In the genomic region with DNA sequence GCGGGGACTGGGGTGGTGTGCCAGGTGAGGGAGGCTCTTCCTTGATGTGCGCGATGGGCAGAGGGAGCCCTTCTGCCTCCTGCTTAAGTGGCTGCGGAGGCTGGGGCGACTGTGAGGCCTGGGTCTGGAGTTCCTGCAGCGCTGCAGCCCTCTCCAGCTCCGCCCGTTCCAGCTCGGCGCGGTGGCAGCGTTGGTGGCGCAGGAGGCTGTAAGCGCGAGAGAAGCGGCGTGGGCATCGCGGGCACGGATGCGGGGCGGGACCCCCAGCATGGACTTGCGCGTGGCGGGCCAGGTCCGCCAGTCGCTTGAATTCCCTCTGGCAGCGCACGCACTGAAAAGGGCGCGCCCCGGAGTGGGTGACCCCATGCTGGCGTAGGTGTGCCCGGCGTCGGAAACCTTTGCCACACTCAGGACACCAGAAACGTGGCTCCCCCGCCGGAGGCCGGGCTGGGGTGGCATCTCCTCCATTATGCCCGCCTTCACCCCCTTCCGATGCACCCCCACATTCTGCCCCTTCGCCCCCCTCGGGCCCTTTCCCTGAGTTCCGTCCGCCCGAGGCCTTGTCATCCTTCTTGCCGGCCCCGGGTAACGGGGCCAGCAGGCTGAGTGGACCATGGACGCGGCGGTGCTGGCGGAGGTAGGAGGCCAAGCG, we compare ENCODE assay signal across 11 mouse cellular contexts. TPM values are rescaled to one million over a fixed set of nuclear protein-coding genes. Genes with fewer than 3 reads are reported as not detected.
DNase-seq lines count a peak whose midpoint lies in the region; ATAC-seq and TF ChIP-seq lines count a peak whose summit lies in the region.
"Had no signal": no experiment of that assay in that cellular context is flagged by ENCODE, and none has a peak within 500 bp of the region (broad histone marks: within the 10 kb centered on the region; RNA-seq: fewer than 3 reads in every experiment).

No protein-coding gene starts in this region.

- TF ChIP-seq CTCF in gastrocnemius, adult 2 months (IDR thresholded peaks at IDR 0.05): no peak

- H3K9ac ChIP-seq in limb, embryonic 11.5 days (ENCODE audit: low read length): peak overlapping the region; percentile 35; the same call in 1 of the 2 replicates

- no peak for ATAC-seq in limb, embryonic 11.5 days (ENCODE audit: insufficient number of reproducible peaks, low FRiP score, low TSS enrichment, low read depth)
- no peak for ATAC-seq in erythroblast, adult 5-6 weeks (replicated peaks; ENCODE audit: low FRiP score, poor library complexity, severe bottlenecking)

- peaks cover 10% of the 10 kb centered on the region for H3K4me1 ChIP-seq in limb, embryonic 11.5 days (ENCODE audit: control insufficient read depth, insufficient read depth, low read length)

- peaks cover 2% of the 10 kb centered on the region for H3K36me3 ChIP-seq in limb, embryonic 11.5 days (ENCODE audit: control insufficient read depth, insufficient read depth, low read length)

- DNase-seq in cerebellum, adult 11-12 months: peak; percentile 62
- DNase-seq in cerebellum, adult 9-10 months: no peak
- peak; percentile 13 for DNase-seq in thymus, postnatal 14 days
- no peak for DNase-seq in thymus, postnatal 25 days
- DNase-seq in limb, embryonic 11.5 days (ENCODE audit: low spot score): no peak
- DNase-seq in spleen, postnatal 14 days (ENCODE audit: low spot score in 2 of 2): no peak
- DNase-seq in gastrocnemius, adult 2 months: no peak
- DNase-seq: kidney, postnatal 10 days had no signal

- no peak overlapping the region for H3K27ac ChIP-seq in limb, embryonic 11.5 days (replicated peaks; ENCODE audit: low read depth, low read length)
- H3K27ac ChIP-seq in gastrocnemius, adult 2 months: no peak overlapping the region

- no peak overlapping the region for H3K4me2 ChIP-seq in limb, embryonic 11.5 days (ENCODE audit: low read depth, severe bottlenecking)

- H3K27me3 ChIP-seq in limb, embryonic 11.5 days (ENCODE audit: control insufficient read depth, insufficient read depth, low read length): peaks cover 22% of the 10 kb centered on the region

- 20% methylated on average over 55 of the region's 55 CpGs for WGBS in limb, embryonic 11.5 days

- intact Hi-C loops in gastrocnemius, adult 2 months (cut with DNase I): no loop called here

- peak overlapping the region; percentile 12; the same call in 1 of the 2 replicates for H3K4me3 ChIP-seq in limb, embryonic 11.5 days (ENCODE audit: low read depth, low read length)
- no peak overlapping the region for H3K4me3 ChIP-seq in gastrocnemius, adult 2 months
- H3K4me3 ChIP-seq: myocyte had no signal

- peaks cover 4% of the 10 kb centered on the region; the same call in 1 of the 2 replicates for H3K9me3 ChIP-seq in limb, embryonic 11.5 days (ENCODE audit: control insufficient read depth, low read length)

RNA-seq across cellular contexts. Expression of a gene that starts 2.5 kb away (rescaled TPM):
- polyA plus RNA-seq in limb, embryonic 11.5 days (2014; fragmentation: Nextera tagmentation; extraction: Ambion mirVana): 33.3 and 39.2 TPM in 2 replicates
- total RNA-seq in erythroblast, adult 5-6 weeks (2015; ENCODE audit: low replicate concordance): 1.3 TPM in 1 of 2 replicates, not detected in the other
- total RNA-seq in erythroblast, adult 5-6 weeks (2017; ENCODE audit: low replicate concordance): 0.84 and 1.4 TPM in 2 replicates
- total RNA-seq in gastrocnemius, adult 2 months (2021): 1 to 10 TPM; 8.8 to 9.5 TPM

RNA-seq across cellular contexts. Expression of a gene that starts 20.7 kb away (rescaled TPM):
- polyA plus RNA-seq in limb, embryonic 11.5 days (2014; fragmentation: Nextera tagmentation; extraction: Ambion mirVana): 9.3 and 9.6 TPM in 2 replicates
- 4.6 and 10.2 TPM in 2 replicates for total RNA-seq in erythroblast, adult 5-6 weeks (2015; ENCODE audit: low replicate concordance)
- total RNA-seq in erythroblast, adult 5-6 weeks (2017; ENCODE audit: low replicate concordance): 4.6 and 7.8 TPM in 2 replicates
- 10 to 100 TPM in 1 of 2 experiments, 1 to 10 TPM in 1; 6.5 to 10.4 TPM for total RNA-seq in gastrocnemius, adult 2 months (2021)

RNA-seq across cellular contexts. Expression of a gene that starts 21.0 kb away (rescaled TPM):
- polyA plus RNA-seq in limb, embryonic 11.5 days (2014; fragmentation: Nextera tagmentation; extraction: Ambion mirVana): 51.1 and 52.6 TPM in 2 replicates
- 6.7 and 9.2 TPM in 2 replicates for total RNA-seq in erythroblast, adult 5-6 weeks (2015; ENCODE audit: low replicate concordance)
- 2.6 and 4.2 TPM in 2 replicates for total RNA-seq in erythroblast, adult 5-6 weeks (2017; ENCODE audit: low replicate concordance)
- total RNA-seq in gastrocnemius, adult 2 months (2021): 10 to 100 TPM; 23.2 to 23.3 TPM

RNA-seq across cellular contexts. Expression of a gene that starts 21.8 kb away (rescaled TPM):
- 0.45 and 1.4 TPM in 2 replicates for polyA plus RNA-seq in limb, embryonic 11.5 days (2014; fragmentation: Nextera tagmentation; extraction: Ambion mirVana)
- total RNA-seq in erythroblast, adult 5-6 weeks (2015; ENCODE audit: low replicate concordance): not detected in 2 replicates
- not detected in 2 replicates for total RNA-seq in erythroblast, adult 5-6 weeks (2017; ENCODE audit: low replicate concordance)
- not detected for total RNA-seq in gastrocnemius, adult 2 months (2021)
- polyA plus RNA-seq: myocyte had no signal

RNA-seq across cellular contexts. Expression of a gene that starts 22.5 kb away (rescaled TPM):
- polyA plus RNA-seq in limb, embryonic 11.5 days (2014; fragmentation: Nextera tagmentation; extraction: Ambion mirVana): 0.04 TPM in 1 of 2 replicates, not detected in the other
- not detected in 2 replicates for total RNA-seq in erythroblast, adult 5-6 weeks (2015; ENCODE audit: low replicate concordance)
- total RNA-seq in erythroblast, adult 5-6 weeks (2017; ENCODE audit: low replicate concordance): not detected in 2 replicates
- total RNA-seq in gastrocnemius, adult 2 months (2021): 1 to 10 TPM in 1 of 2 experiments, under 1 TPM in 1; 0.46 to 5.2 TPM
- polyA plus RNA-seq: liver, embryonic 11.5 days had no signal

Comparison
In these comparisons a context has a peak if more than half of its experiments do, and no peak if none do; other contexts are left out.
1. DNase-seq: peak in cerebellum, adult 11-12 months (single experiment) and thymus, postnatal 14 days (single experiment); none in cerebellum, adult 9-10 months (single experiment), thymus, postnatal 25 days (single experiment), limb, embryonic 11.5 days (single experiment), spleen, postnatal 14 days (0 of 2) and gastrocnemius, adult 2 months (single experiment).
2. RNA of a gene that starts 2.5 kb away (total RNA-seq): 8.8 to 9.5 TPM in gastrocnemius, adult 2 months; 0.84 to 1.4 TPM in erythroblast, adult 5-6 weeks; every median in the first group is over 4 times any median in the second.